Mouse (Mus musculus): ENCODE measurements at regions not wholly inside any gene's neighbourhood (a gene's known extent, or its start where the extent isn't known, plus 50 kb on each side); places are given as distances from the start of the nearest gene placed in this dataset.
A peak's percentile ranks its signal among the peaks of the same experiment; 100 is the strongest.

- DNase-seq (ENCODE audit: extremely low read depth) = no peak
- no peaks in the 10 kb centered on the region for H3K4me1 ChIP-seq (ENCODE audit: control insufficient read depth in 1 of 2, insufficient read depth in 2 of 2)
- in situ Hi-C loops (cut with MboI; ENCODE audit: low pct_ligation_motif_present, low pct_unique_long_range_greater_than_20kb, low sequenced_read_pairs) = no loop called here
- dilution Hi-C loops (cut with MboI; ENCODE audit: extremely low pct_ligation_motif_present, extremely low pct_unique_long_range_greater_than_20kb, low sequenced_read_pairs) = no loop called here
- TF ChIP-seq POLR2A (IDR thresholded peaks at IDR 0.05; ENCODE audit: low read depth, low read length) = no peak
- no peak for TF ChIP-seq KAT2A (IDR thresholded peaks at IDR 0.05; ENCODE audit: insufficient replicate concordance, low read length)
- TF ChIP-seq USF1 (IDR thresholded peaks at IDR 0.05; ENCODE audit: low read depth, low read length) = no peak
- TF ChIP-seq SIN3A (IDR thresholded peaks at IDR 0.05; ENCODE audit: low read length) = no peak
- TF ChIP-seq SMC3 (IDR thresholded peaks at IDR 0.05; ENCODE audit: low read depth, low read length) = no peak
- no peak for TF ChIP-seq HCFC1 (IDR thresholded peaks at IDR 0.05; ENCODE audit: low read depth, low read length)
- no peak for TF ChIP-seq POLR2AphosphoS2 (IDR thresholded peaks at IDR 0.05; ENCODE audit: low read depth, low read length)
- no peak for TF ChIP-seq E2F4 (IDR thresholded peaks at IDR 0.05; ENCODE audit: insufficient replicate concordance, low read depth, low read length)
- no peak for TF ChIP-seq PAX5 (IDR thresholded peaks at IDR 0.05; ENCODE audit: low read length)
- H3K27ac ChIP-seq (ENCODE audit: insufficient read depth, low read depth) = no peak overlapping the region
- no peaks in the 10 kb centered on the region for H3K79me2 ChIP-seq (replicated peaks; ENCODE audit: control insufficient read depth, extremely low read depth, insufficient read depth, poor library complexity, severe bottlenecking)
- no peak overlapping the region for H3K4me3 ChIP-seq (replicated peaks in 1 of 3; ENCODE audit: low read depth in 2 of 3, low read length in 2 of 3, poor library complexity in 1 of 3)
- no peaks in the 10 kb centered on the region for H3K36me3 ChIP-seq (replicated peaks in 1 of 2; ENCODE audit: control insufficient read depth in 1 of 2, insufficient read depth in 1 of 2, low read length in 1 of 2)
- no peaks in the 10 kb centered on the region for H3K9me3 ChIP-seq (replicated peaks; ENCODE audit: low read length)
- H3K27me3 ChIP-seq (replicated peaks) = no peaks in the 10 kb centered on the region
- H3K9ac ChIP-seq (ENCODE audit: insufficient read depth, low read depth) = no peak overlapping the region
- H3K4me2 ChIP-seq (ENCODE audit: insufficient read depth, low read depth, poor library complexity, severe bottlenecking) = no peak overlapping the region
These were observed 257.9 kb downstream of the Adgrg6 start for GRCm38 (mm10) chr10:14287551-14287950.

DNA sequence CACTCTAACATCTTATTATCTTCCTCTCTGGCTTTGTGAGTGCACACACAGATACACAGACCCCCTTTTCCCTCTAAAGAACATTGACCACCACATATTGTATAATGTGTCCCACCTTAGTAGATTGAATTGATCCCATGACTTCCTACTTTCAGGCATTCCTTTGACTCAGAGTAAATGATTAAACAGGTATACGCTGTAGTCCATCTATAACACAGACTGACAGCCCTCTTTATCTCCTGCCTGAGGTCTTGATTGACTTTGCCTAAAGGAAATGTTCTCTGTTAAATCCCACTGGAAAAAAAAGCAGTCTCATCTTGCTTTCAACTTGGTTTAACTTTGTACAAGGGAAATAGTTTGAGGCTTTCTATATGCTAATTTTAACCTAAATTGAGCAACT is 268.8 kb downstream of the Adgrg6 start:
- H3K4me3 ChIP-seq (replicated peaks in 1 of 3; ENCODE audit: low read depth in 2 of 3, low read length in 2 of 3, poor library complexity in 1 of 3) = no peak overlapping the region
- DNase-seq (ENCODE audit: extremely low read depth) = no peak
- in situ Hi-C loops (cut with MboI; ENCODE audit: low pct_ligation_motif_present, low pct_unique_long_range_greater_than_20kb, low sequenced_read_pairs) (no loop called here), dilution Hi-C loops (cut with MboI; ENCODE audit: extremely low pct_ligation_motif_present, extremely low pct_unique_long_range_greater_than_20kb, low sequenced_read_pairs) (no loop called here)
- H3K4me2 ChIP-seq (ENCODE audit: insufficient read depth, low read depth, poor library complexity, severe bottlenecking) = no peak overlapping the region
- no peak overlapping the region for H3K9ac ChIP-seq (ENCODE audit: insufficient read depth, low read depth)
- no peak for TF ChIP-seq TBP (conservative IDR thresholded peaks at IDR 0.05; ENCODE audit: low read depth, low read length)
- TF ChIP-seq CHD2 (IDR thresholded peaks at IDR 0.05; ENCODE audit: low read length) = no peak
- TF ChIP-seq BHLHE40 (IDR thresholded peaks at IDR 0.05; ENCODE audit: low read depth, low read length) = no peak
- TF ChIP-seq TCF12 (IDR thresholded peaks at IDR 0.05; ENCODE audit: low read depth, low read length) = no peak
- no peak for TF ChIP-seq MYC (IDR thresholded peaks at IDR 0.05; ENCODE audit: low read depth, low read length)
- TF ChIP-seq JUND (conservative IDR thresholded peaks at IDR 0.05; ENCODE audit: low read depth, low read length) = no peak
- TF ChIP-seq MAFK (IDR thresholded peaks at IDR 0.05; ENCODE audit: insufficient replicate concordance, low read length) = no peak
- no peak for TF ChIP-seq POLR2AphosphoS2 (IDR thresholded peaks at IDR 0.05; ENCODE audit: low read depth, low read length)
- no peaks in the 10 kb centered on the region for H3K79me2 ChIP-seq (replicated peaks; ENCODE audit: control insufficient read depth, extremely low read depth, insufficient read depth, poor library complexity, severe bottlenecking)
- no peaks in the 10 kb centered on the region for H3K9me3 ChIP-seq (replicated peaks; ENCODE audit: low read length)
- no peak overlapping the region for H3K27ac ChIP-seq (ENCODE audit: insufficient read depth, low read depth)
- H3K27me3 ChIP-seq (replicated peaks) = no peaks in the 10 kb centered on the region
- H3K4me1 ChIP-seq (ENCODE audit: control insufficient read depth in 1 of 2, insufficient read depth in 2 of 2) = no peaks in the 10 kb centered on the region
- H3K36me3 ChIP-seq (replicated peaks in 1 of 2; ENCODE audit: control insufficient read depth in 1 of 2, insufficient read depth in 1 of 2, low read length in 1 of 2) = no peaks in the 10 kb centered on the region

- in situ Hi-C loops (cut with MboI; ENCODE audit: low pct_ligation_motif_present, low pct_unique_long_range_greater_than_20kb, low sequenced_read_pairs) = no loop called here
These were observed 270.0 kb downstream of the Adgrg6 start for GRCm38 (mm10) chr10:14275477-14275876.

More at GRCm38 (mm10) chr10:14275477-14275876, 270.0 kb downstream of the Adgrg6 start:
- Histone ChIP-seq H3K36me3 (replicated peaks in 1 of 2; ENCODE audit: control insufficient read depth in 1 of 2, insufficient read depth in 1 of 2, low read length in 1 of 2) (no peaks in the 10 kb centered on the region), H3K79me2 (replicated peaks; ENCODE audit: control insufficient read depth, extremely low read depth, insufficient read depth, poor library complexity, severe bottlenecking) (no peaks in the 10 kb centered on the region), H3K27ac (ENCODE audit: insufficient read depth, low read depth) (no peak overlapping the region), H3K9ac (ENCODE audit: insufficient read depth, low read depth) (no peak overlapping the region), H3K4me3 (replicated peaks in 1 of 3; ENCODE audit: low read depth in 2 of 3, low read length in 2 of 3, poor library complexity in 1 of 3) (no peak overlapping the region), H3K9me3 (replicated peaks; ENCODE audit: low read length) (no peaks in the 10 kb centered on the region), H3K4me1 (ENCODE audit: control insufficient read depth in 1 of 2, insufficient read depth in 2 of 2) (no peaks in the 10 kb centered on the region), H3K27me3 (replicated peaks) (no peaks in the 10 kb centered on the region), H3K4me2 (ENCODE audit: insufficient read depth, low read depth, poor library complexity, severe bottlenecking) (no peak overlapping the region)
- no peak for DNase-seq (ENCODE audit: extremely low read depth)
- dilution Hi-C loops (cut with MboI; ENCODE audit: extremely low pct_ligation_motif_present, extremely low pct_unique_long_range_greater_than_20kb, low sequenced_read_pairs) = no loop called here
- TF ChIP-seq MAFK (IDR thresholded peaks at IDR 0.05; ENCODE audit: insufficient replicate concordance, low read length) (peak; percentile 99), E2F4 (IDR thresholded peaks at IDR 0.05; ENCODE audit: insufficient replicate concordance, low read depth, low read length) (no peak), GABPA (IDR thresholded peaks at IDR 0.05; ENCODE audit: insufficient replicate concordance, low read depth, low read length) (no peak), SMC3 (IDR thresholded peaks at IDR 0.05; ENCODE audit: low read depth, low read length) (no peak), USF2 (conservative IDR thresholded peaks at IDR 0.05; ENCODE audit: low read depth, low read length) (no peak), MXI1 (IDR thresholded peaks at IDR 0.05; ENCODE audit: low read depth, low read length) (no peak), HCFC1 (IDR thresholded peaks at IDR 0.05; ENCODE audit: low read depth, low read length) (no peak)
